Mouse (Mus musculus) ZHBTc4 (cell line): ENCODE results near the gene Spats2.
A peak's percentile ranks its signal among the peaks of the same experiment; 100 is the strongest.
"Not testable (repeated sequence)": the region's sequence is repeated elsewhere in the genome, so short reads cannot be mapped to it uniquely, and the experiment has no call there.

Source experiments
- DNase-seq: peaks from one replicate; pipeline ENCODE4 v3.0.0-alpha.2; 2011; ENCODE audit warnings: low read depth, low spot score

Spats2 gene

GRCm38 (mm10) chr15:99138389-99138788, 12.7 kb downstream of the Spats2 start:
- DNase-seq, result no peak

GRCm38 (mm10) chr15:99139669-99140068, 14.0 kb downstream of the Spats2 start:
- DNase-seq, result peak; percentile 80

- no peak for DNase-seq
Observed at GRCm38 (mm10) chr15:99150516-99150915, 24.8 kb downstream of the Spats2 start.

- no peak for DNase-seq
Observed at GRCm38 (mm10) chr15:99151324-99151723, 25.6 kb downstream of the Spats2 start.

- no peak for DNase-seq
Observed at GRCm38 (mm10) chr15:99153466-99153865, 27.8 kb downstream of the Spats2 start.

GRCm38 (mm10) chr15:99154515-99154914, 28.8 kb downstream of the Spats2 start:
- not testable (repeated sequence) for DNase-seq

- no peak for DNase-seq
Observed at GRCm38 (mm10) chr15:99163512-99164365, 38.0 kb downstream of the Spats2 start.

GRCm38 (mm10) chr15:99172131-99172530, 46.4 kb downstream of the Spats2 start:
- no peak for DNase-seq

- DNase-seq, result peak; percentile 36
Observed at GRCm38 (mm10) chr15:99179639-99180038, 53.9 kb downstream of the Spats2 start.

- DNase-seq, result no peak
Observed at GRCm38 (mm10) chr15:99184217-99184914, 58.6 kb downstream of the Spats2 start.

GRCm38 (mm10) chr15:99194358-99194757, 68.6 kb downstream of the Spats2 start:
- peak; percentile 63 for DNase-seq

GRCm38 (mm10) chr15:99195043-99195442, 69.3 kb downstream of the Spats2 start:
- peak; percentile 76 for DNase-seq

GRCm38 (mm10) chr15:99198761-99199160, 73.0 kb downstream of the Spats2 start:
- no peak for DNase-seq

- DNase-seq, result peak; percentile 70
Observed at GRCm38 (mm10) chr15:99205959-99206358, 80.2 kb downstream of the Spats2 start.

GRCm38 (mm10) chr15:99213183-99213582, 87.5 kb downstream of the Spats2 start:
- no peak for DNase-seq

- peak; percentile 87 for DNase-seq
Observed at GRCm38 (mm10) chr15:99214941-99215340, 89.2 kb downstream of the Spats2 start.

- peak; percentile 74 for DNase-seq
Observed at GRCm38 (mm10) chr15:99215741-99216463, 90.2 kb downstream of the Spats2 start.

GRCm38 (mm10) chr15:99217630-99218029, 91.9 kb downstream of the Spats2 start:
- DNase-seq, result no peak

GRCm38 (mm10) chr15:99221315-99221952, 95.7 kb downstream of the Spats2 start:
- no peak for DNase-seq

GRCm38 (mm10) chr15:99222794-99223584, 97.3 kb downstream of the Spats2 start:
- no peak for DNase-seq
